Mouse (Mus musculus): ENCODE measurements around the gene Gm21119.
"Not testable (repeated sequence)": the region's sequence is repeated elsewhere in the genome, so short reads cannot be mapped to it uniquely, and the experiment has no call there.

- TF ChIP-seq CTCF (IDR thresholded peaks at IDR 0.05; ENCODE audit: control insufficient read depth, insufficient read depth, low read length); POLR2A (IDR thresholded peaks at IDR 0.05; ENCODE audit: borderline replicate concordance, control insufficient read depth, low read depth, low read length): not testable (repeated sequence)
Observed at GRCm38 (mm10) chr8:20599350-20599749, 15.4 kb upstream of the Gm21119 start.
